Comparison of ENCODE assay signal across 25 mouse cellular contexts in genomic region chr6:29317286-29317685, GRCm38 (mm10). TPM values are rescaled to one million over a fixed set of nuclear protein-coding genes. Genes with fewer than 3 reads are reported as not detected.
A peak's percentile ranks its signal among the peaks of the same experiment; 100 is the strongest.
DNase-seq lines count a peak whose midpoint lies in the region; ATAC-seq lines count a peak whose summit lies in the region.
"Had no signal": no experiment of that assay in that cellular context is flagged by ENCODE, and none has a peak within 500 bp of the region (broad histone marks: within the 10 kb centered on the region; RNA-seq: fewer than 3 reads in every experiment).

No protein-coding gene starts in this region.

- 59% methylated on average over 2 of the region's 2 CpGs for WGBS in kidney, embryonic 15.5 days
- WGBS in kidney, embryonic 16.5 days: 61% methylated on average over 2 of the region's 2 CpGs
- WGBS in hindbrain, embryonic 10.5 days: 70% methylated on average over 2 of the region's 2 CpGs

- no peaks in the 10 kb centered on the region for H3K9me3 ChIP-seq in kidney, embryonic 15.5 days (replicated peaks)
- H3K9me3 ChIP-seq in kidney, embryonic 16.5 days (ENCODE audit: low read length): no peaks in the 10 kb centered on the region
- H3K9me3 ChIP-seq in hindbrain, embryonic 10.5 days: no peaks in the 10 kb centered on the region
- H3K9me3 ChIP-seq: embryonic facial prominence, embryonic 12.5 days; forebrain, embryonic 12.5 days; G1E; heart, embryonic 13.5 days; hindbrain, embryonic 13.5 days; intestine, embryonic 15.5 days had no signal

- no peak for ATAC-seq in kidney, embryonic 15.5 days (replicated peaks; ENCODE audit: low FRiP score)
- no peak; the same call in 1 of the 2 replicates for ATAC-seq in kidney, embryonic 16.5 days (ENCODE audit: low FRiP score, low TSS enrichment)
- ATAC-seq: CD4-positive, CD25-positive, alpha-beta regulatory T cell, adult 4 months; forebrain, embryonic 16.5 days; intestine, embryonic 15.5 days had no signal

- H3K27ac ChIP-seq in kidney, embryonic 15.5 days: peak overlapping the region; percentile 18; the same call in 1 of the 2 replicates
- no peak overlapping the region for H3K27ac ChIP-seq in kidney, embryonic 16.5 days (ENCODE audit: low read length)
- H3K27ac ChIP-seq in hindbrain, embryonic 10.5 days: no peak overlapping the region
- H3K27ac ChIP-seq: embryonic facial prominence, embryonic 12.5 days; forebrain, embryonic 12.5 days; heart, embryonic 13.5 days; hindbrain, embryonic 13.5 days; intestine, embryonic 15.5 days had no signal

- DNase-seq in 3134 (ENCODE audit: extremely low read depth, insufficient read length, low spot score) (peak; percentile 67), ZHBTc4 (ENCODE audit: low read depth, low spot score) (peak; percentile 37)
- peak; percentile 83 for DNase-seq in Muller cell, postnatal 12 days (ENCODE audit: inconsistent ontology term)
- no peak for DNase-seq in frontal cortex, postnatal 36 days (ENCODE audit: low spot score in 2 of 2)
- DNase-seq in hindbrain, embryonic 10.5 days (ENCODE audit: low spot score): no peak
- DNase-seq in cerebellum, adult 9-10 months: no peak
- DNase-seq: adrenal gland, postnatal 10 days; cerebellum, adult 11 months; cerebellum, adult 8-10 months; cerebellum, postnatal 25 days; gastrocnemius, postnatal 25 days; heart, postnatal 4 days had no signal

- peaks cover 16% of the 10 kb centered on the region for H3K4me1 ChIP-seq in kidney, embryonic 15.5 days
- peaks cover 14% of the 10 kb centered on the region for H3K4me1 ChIP-seq in kidney, embryonic 16.5 days (ENCODE audit: insufficient read depth, low read length)
- peaks cover 9% of the 10 kb centered on the region; the same call in 1 of the 2 replicates for H3K4me1 ChIP-seq in hindbrain, embryonic 10.5 days (replicated peaks)
- H3K4me1 ChIP-seq: embryonic facial prominence, embryonic 12.5 days; forebrain, embryonic 12.5 days; hindbrain, embryonic 13.5 days had no signal

- H3K4me3 ChIP-seq in kidney, embryonic 15.5 days (replicated peaks): no peak overlapping the region
- no peak overlapping the region for H3K4me3 ChIP-seq in kidney, embryonic 16.5 days (ENCODE audit: low read length)
- H3K4me3 ChIP-seq in hindbrain, embryonic 10.5 days: no peak overlapping the region
- H3K4me3 ChIP-seq: embryonic facial prominence, embryonic 12.5 days; forebrain, embryonic 12.5 days; heart, embryonic 13.5 days; hindbrain, embryonic 13.5 days; intestine, embryonic 15.5 days had no signal

- H3K36me3 ChIP-seq in kidney, embryonic 15.5 days: no peaks in the 10 kb centered on the region
- H3K36me3 ChIP-seq in kidney, embryonic 16.5 days (ENCODE audit: insufficient read depth, low read length): no peaks in the 10 kb centered on the region
- no peaks in the 10 kb centered on the region for H3K36me3 ChIP-seq in hindbrain, embryonic 10.5 days
- H3K36me3 ChIP-seq: embryonic facial prominence, embryonic 12.5 days; forebrain, embryonic 12.5 days; G1E; heart, embryonic 13.5 days; hindbrain, embryonic 13.5 days; intestine, embryonic 15.5 days had no signal

- no peaks in the 10 kb centered on the region for H3K27me3 ChIP-seq in kidney, embryonic 15.5 days
- H3K27me3 ChIP-seq in kidney, embryonic 16.5 days (ENCODE audit: insufficient read depth, low read length): no peaks in the 10 kb centered on the region
- no peaks in the 10 kb centered on the region for H3K27me3 ChIP-seq in hindbrain, embryonic 10.5 days (ENCODE audit: insufficient read depth, poor library complexity, severe bottlenecking)
- H3K27me3 ChIP-seq: embryonic facial prominence, embryonic 12.5 days; forebrain, embryonic 12.5 days; heart, embryonic 13.5 days; hindbrain, embryonic 13.5 days; intestine, embryonic 15.5 days had no signal

- no peak overlapping the region for H3K9ac ChIP-seq in kidney, embryonic 15.5 days
- H3K9ac ChIP-seq in kidney, embryonic 16.5 days (replicated peaks; ENCODE audit: low read length): no peak overlapping the region
- H3K9ac ChIP-seq: embryonic facial prominence, embryonic 12.5 days; forebrain, embryonic 12.5 days; heart, embryonic 13.5 days; hindbrain, embryonic 13.5 days; intestine, embryonic 15.5 days had no signal

- H3K4me2 ChIP-seq in kidney, embryonic 15.5 days: no peak overlapping the region
- H3K4me2 ChIP-seq in kidney, embryonic 16.5 days (replicated peaks; ENCODE audit: low read depth, low read length): no peak overlapping the region
- H3K4me2 ChIP-seq: embryonic facial prominence, embryonic 12.5 days; forebrain, embryonic 12.5 days; heart, embryonic 13.5 days; hindbrain, embryonic 13.5 days; intestine, embryonic 15.5 days had no signal

RNA-seq across cellular contexts. Expression of gene Fam71f1, which starts 1.7 kb away (rescaled TPM):
- 0.12 and 0.22 TPM in 2 replicates for polyA plus RNA-seq in kidney, embryonic 15.5 days (2015; fragmentation: Nextera tagmentation; extraction: Ambion mirVana)
- 0.12 and 0.26 TPM in 2 replicates for polyA plus RNA-seq in kidney, embryonic 16.5 days (2015; fragmentation: Nextera tagmentation; extraction: Ambion mirVana)
- 0.22 TPM in 1 of 2 replicates, not detected in the other for polyA plus RNA-seq in hindbrain, embryonic 10.5 days (2016; fragmentation: Nextera tagmentation; extraction: Ambion mirVana)
- polyA plus RNA-seq: brain, embryonic 14.5 days; CD4-positive, CD25-positive, alpha-beta regulatory T cell, adult 4 months; cortical plate, adult 2 months; forebrain, embryonic 12.5 days; forebrain, embryonic 16.5 days; frontal cortex, adult 2 months; G1E; hindbrain, embryonic 13.5 days; intestine, embryonic 15.5 days had no signal

RNA-seq across cellular contexts. Expression of gene Calu, which starts 30.6 kb away (rescaled TPM):
- polyA plus RNA-seq in kidney, embryonic 15.5 days (2015; fragmentation: Nextera tagmentation; extraction: Ambion mirVana): 382 and 391 TPM in 2 replicates
- 420 and 457 TPM in 2 replicates for polyA plus RNA-seq in kidney, embryonic 16.5 days (2015; fragmentation: Nextera tagmentation; extraction: Ambion mirVana)
- 205 and 242 TPM in 2 replicates for polyA plus RNA-seq in hindbrain, embryonic 10.5 days (2016; fragmentation: Nextera tagmentation; extraction: Ambion mirVana)

RNA-seq across cellular contexts. Expression of gene Fam71f2, which starts 37.9 kb away (rescaled TPM):
- 0.28 and 0.32 TPM in 2 replicates for polyA plus RNA-seq in kidney, embryonic 15.5 days (2015; fragmentation: Nextera tagmentation; extraction: Ambion mirVana)
- 0.26 and 0.39 TPM in 2 replicates for polyA plus RNA-seq in kidney, embryonic 16.5 days (2015; fragmentation: Nextera tagmentation; extraction: Ambion mirVana)
- polyA plus RNA-seq in hindbrain, embryonic 10.5 days (2016; fragmentation: Nextera tagmentation; extraction: Ambion mirVana): 0.39 and 0.66 TPM in 2 replicates
- polyA plus RNA-seq: G1E; heart, embryonic 13.5 days had no signal

RNA-seq across cellular contexts. Expression of gene Hilpda, which starts 45.0 kb away (rescaled TPM):
- 30.2 and 33.2 TPM in 2 replicates for polyA plus RNA-seq in kidney, embryonic 15.5 days (2015; fragmentation: Nextera tagmentation; extraction: Ambion mirVana)
- polyA plus RNA-seq in kidney, embryonic 16.5 days (2015; fragmentation: Nextera tagmentation; extraction: Ambion mirVana): 34.9 TPM in 2 replicates
- polyA plus RNA-seq in hindbrain, embryonic 10.5 days (2016; fragmentation: Nextera tagmentation; extraction: Ambion mirVana): 35.9 and 38.0 TPM in 2 replicates

Comparison
In these comparisons a context has a peak if more than half of its experiments do, and no peak if none do; other contexts are left out.
1. DNase-seq: peak in 3134 (single experiment), Muller cell, postnatal 12 days (single experiment) and ZHBTc4 (single experiment); none in frontal cortex, postnatal 36 days (0 of 2), hindbrain, embryonic 10.5 days (single experiment) and cerebellum, adult 9-10 months (single experiment).